Mouse (Mus musculus) ES-Bruce4 (cell line): ENCODE measurements at regions not wholly inside any gene's neighbourhood (a gene's known extent, or its start where the extent isn't known, plus 50 kb on each side); places are given as distances from the start of the nearest gene placed in this dataset.

Experiments used
- CTCF ChIP-seq: IDR thresholded peaks from one replicate; pipeline ENCODE4 v1.8.1; 2011; ENCODE audit warnings: low read depth, low read length
- POLR2A ChIP-seq: IDR thresholded peaks from one replicate; pipeline ENCODE4 v1.8.1; 2011; ENCODE audit warnings: low read length; ENCODE audit not compliant: insufficient read depth

GRCm38 (mm10) chr19:14685628-14686027 lies 87.8 kb upstream of the Tle4 start:
- TF ChIP-seq POLR2A (no peak), CTCF (no peak)
